Comparison of ENCODE assay signal across 8 mouse cellular contexts in genomic region chr2:130425112-130425511, GRCm38 (mm10). TPM values are rescaled to one million over a fixed set of nuclear protein-coding genes. Genes with fewer than 3 reads are reported as not detected.
DNase-seq lines count a peak whose midpoint lies in the region; ATAC-seq and TF ChIP-seq lines count a peak whose summit lies in the region.

No protein-coding gene starts in this region.

- H3K27me3 ChIP-seq in heart, embryonic 12.5 days (replicated peaks), result no peaks in the 10 kb centered on the region
- no peaks in the 10 kb centered on the region for H3K27me3 ChIP-seq in heart, postnatal 0 days (ENCODE audit: control insufficient read depth, insufficient read depth, low read length)

- peak overlapping the region; percentile 79 for H3K9ac ChIP-seq in heart, embryonic 12.5 days
- peak overlapping the region; percentile 90; the same call in 1 of the 2 replicates for H3K9ac ChIP-seq in ES-E14 (ENCODE audit: insufficient read depth, low read depth, low read length, poor library complexity, severe bottlenecking)
- peak overlapping the region; percentile 86 for H3K9ac ChIP-seq in heart, postnatal 0 days (replicated peaks; ENCODE audit: low read depth, low read length)

- peak; percentile 45 for TF ChIP-seq CTCF in heart, postnatal 0 days (IDR thresholded peaks at IDR 0.05; ENCODE audit: low read depth)

- in situ Hi-C loops in ES-E14 (cut with MboI; ENCODE audit: low sequenced_read_pairs in 2 of 2, unreplicated experiment in 2 of 2), result no loop called here

- ATAC-seq in heart, embryonic 12.5 days (ENCODE audit: insufficient number of reproducible peaks, low FRiP score), result no peak
- no peak for ATAC-seq in heart, postnatal 0 days (ENCODE audit: insufficient read depth, low read depth)
- ATAC-seq in cerebellum, adult (ENCODE audit: insufficient number of reproducible peaks, low FRiP score, low TSS enrichment), result no peak

- no peak for DNase-seq in heart, postnatal 14 days
- no peak for DNase-seq in ES-E14 (ENCODE audit: low read depth, low spot score)
- DNase-seq in heart, postnatal 0 days (ENCODE audit: low spot score), result peak; percentile 54
- DNase-seq in lung, postnatal 25 days (ENCODE audit: low spot score), result peak; percentile 3
- DNase-seq in left cerebral cortex, adult 18-20 months (ENCODE audit: low spot score in 2 of 2), result no peak
- no peak for DNase-seq in thymus, postnatal 0 days (ENCODE audit: low spot score)

- peaks cover 19% of the 10 kb centered on the region for H3K4me1 ChIP-seq in heart, embryonic 12.5 days (replicated peaks)
- H3K4me1 ChIP-seq in ES-E14 (ENCODE audit: control insufficient read depth in 2 of 2, insufficient read depth in 2 of 2, low read length in 2 of 2, poor library complexity in 1 of 2), result peaks cover 2 to 8% of the 10 kb centered on the region in 2 experiments; a peak in 2 of 4 replicates
- H3K4me1 ChIP-seq in heart, postnatal 0 days (ENCODE audit: control insufficient read depth, insufficient read depth), result peaks cover 11% of the 10 kb centered on the region; the same call in 1 of the 2 replicates

- no peak for TF ChIP-seq EP300 in heart, postnatal 0 days (IDR thresholded peaks at IDR 0.05; ENCODE audit: low read depth)

- WGBS in heart, embryonic 12.5 days, result 29% methylated on average over 5 of the region's 5 CpGs
- 19% methylated on average over 5 of the region's 5 CpGs for WGBS in heart, postnatal 0 days

- H3K27ac ChIP-seq in heart, embryonic 12.5 days (ENCODE audit: poor library complexity, severe bottlenecking), result no peak overlapping the region; the same call in 1 of the 2 replicates
- H3K27ac ChIP-seq in ES-E14 (ENCODE audit: insufficient read depth, low read depth, low read length, poor library complexity, severe bottlenecking), result no peak overlapping the region
- H3K27ac ChIP-seq in heart, postnatal 0 days (ENCODE audit: low read depth), result peak overlapping the region; percentile 87

- H3K36me3 ChIP-seq in heart, embryonic 12.5 days, result peaks cover 11% of the 10 kb centered on the region; the same call in 1 of the 2 replicates
- H3K36me3 ChIP-seq in ES-E14 (ENCODE audit: control insufficient read depth, insufficient read depth, low read length, poor library complexity, severe bottlenecking), result peaks cover 2% of the 10 kb centered on the region; the same call in 1 of the 2 replicates
- H3K36me3 ChIP-seq in heart, postnatal 0 days (replicated peaks; ENCODE audit: control insufficient read depth, insufficient read depth, low read length), result no peaks in the 10 kb centered on the region

- peak overlapping the region; percentile 78 for H3K4me2 ChIP-seq in heart, embryonic 12.5 days
- H3K4me2 ChIP-seq in heart, postnatal 0 days (ENCODE audit: low read depth, low read length), result peak overlapping the region; percentile 79

- peak overlapping the region; percentile 80 for H3K4me3 ChIP-seq in heart, embryonic 12.5 days
- H3K4me3 ChIP-seq in ES-E14 (ENCODE audit: insufficient read depth in 1 of 2, low read depth in 1 of 2, low read length in 2 of 2, poor library complexity in 1 of 2, severe bottlenecking in 1 of 2), result peak overlapping the region; percentile 76 to 87
- peak overlapping the region; percentile 78 for H3K4me3 ChIP-seq in heart, postnatal 0 days (ENCODE audit: low read depth, low read length)

- no peaks in the 10 kb centered on the region for H3K9me3 ChIP-seq in heart, embryonic 12.5 days (replicated peaks)
- H3K9me3 ChIP-seq in ES-E14 (ENCODE audit: control insufficient read depth, insufficient read depth, low read depth, low read length), result no peaks in the 10 kb centered on the region
- no peaks in the 10 kb centered on the region for H3K9me3 ChIP-seq in heart, postnatal 0 days (replicated peaks; ENCODE audit: control insufficient read depth, low read length)

- intact Hi-C loops in heart, postnatal 14 days (cut with DNase I), result no loop called here

TF ChIP-seq in ES-E14, 5 proteins besides CTCF, POLR2A, EP300 and RAD21:
- TF ChIP-seq MAFK (IDR thresholded peaks at IDR 0.05; ENCODE audit: insufficient read depth, low read depth, low read length), result no peak
- TF ChIP-seq ZC3H11A (IDR thresholded peaks at IDR 0.05; ENCODE audit: borderline replicate concordance, low read depth, low read length), result no peak
- TF ChIP-seq CHD2 (IDR thresholded peaks at IDR 0.05; ENCODE audit: low read depth, low read length), result no peak
- TF ChIP-seq HCFC1 (IDR thresholded peaks at IDR 0.05; ENCODE audit: borderline replicate concordance, insufficient read depth, low read length), result no peak
- TF ChIP-seq ZNF384 (IDR thresholded peaks at IDR 0.05; ENCODE audit: low read depth, low read length), result no peak

RNA-seq across cellular contexts. Expression of gene Pced1a, which starts 0.6 kb away (rescaled TPM):
- 7.5 and 9.0 TPM in 2 replicates for polyA plus RNA-seq in heart, embryonic 12.5 days (2016; fragmentation: Nextera tagmentation; extraction: Ambion mirVana)
- total RNA-seq in heart, postnatal 14 days (2021), result 1 to 10 TPM; 4.7 to 5.5 TPM
- total RNA-seq in ES-E14 (2012; rRNA removed), result 13.1 and 14.4 TPM in 2 replicates
- total RNA-seq in heart, postnatal 0 days (2014; rRNA removed; ENCODE audit: low replicate concordance), result 6.4 and 11.5 TPM in 2 replicates
- polyA plus RNA-seq in heart, postnatal 0 days (2015; fragmentation: Nextera tagmentation; extraction: Ambion mirVana), result 2.7 and 3.4 TPM in 2 replicates
- total RNA-seq in left cerebral cortex, adult 18-20 months (2021), result 10 to 100 TPM; 19.5 to 22.1 TPM
- 6.5 and 8.0 TPM in 2 replicates for polyA plus RNA-seq in thymus, postnatal 0 days (2015; fragmentation: Nextera tagmentation; extraction: Ambion mirVana)

RNA-seq across cellular contexts. Expression of gene Vps16, which starts 1.0 kb away (rescaled TPM):
- 63.5 and 63.9 TPM in 2 replicates for polyA plus RNA-seq in heart, embryonic 12.5 days (2016; fragmentation: Nextera tagmentation; extraction: Ambion mirVana)
- 10 to 100 TPM; 25.1 to 29.4 TPM for total RNA-seq in heart, postnatal 14 days (2021)
- total RNA-seq in ES-E14 (2012; rRNA removed), result 111 and 164 TPM in 2 replicates
- total RNA-seq in heart, postnatal 0 days (2014; rRNA removed; ENCODE audit: low replicate concordance), result 37.9 and 46.0 TPM in 2 replicates
- polyA plus RNA-seq in heart, postnatal 0 days (2015; fragmentation: Nextera tagmentation; extraction: Ambion mirVana), result 29.4 and 30.2 TPM in 2 replicates
- total RNA-seq in left cerebral cortex, adult 18-20 months (2021), result 10 to 100 TPM; 88.2 to 88.6 TPM
- 97.7 and 101 TPM in 2 replicates for polyA plus RNA-seq in thymus, postnatal 0 days (2015; fragmentation: Nextera tagmentation; extraction: Ambion mirVana)

RNA-seq across cellular contexts. Expression of gene Tmem239, which starts 18.8 kb away (rescaled TPM):
- not detected in 2 replicates for polyA plus RNA-seq in heart, embryonic 12.5 days (2016; fragmentation: Nextera tagmentation; extraction: Ambion mirVana)
- total RNA-seq in heart, postnatal 14 days (2021), result not detected
- total RNA-seq in ES-E14 (2012; rRNA removed), result not detected in 2 replicates
- not detected in 2 replicates for total RNA-seq in heart, postnatal 0 days (2014; rRNA removed; ENCODE audit: low replicate concordance)
- polyA plus RNA-seq in heart, postnatal 0 days (2015; fragmentation: Nextera tagmentation; extraction: Ambion mirVana), result not detected in 2 replicates
- not detected for total RNA-seq in left cerebral cortex, adult 18-20 months (2021)
- not detected in 2 replicates for polyA plus RNA-seq in thymus, postnatal 0 days (2015; fragmentation: Nextera tagmentation; extraction: Ambion mirVana)

RNA-seq across cellular contexts. Expression of gene 1700020A23Rik, which starts 20.1 kb away (rescaled TPM):
- not detected in 2 replicates for polyA plus RNA-seq in heart, embryonic 12.5 days (2016; fragmentation: Nextera tagmentation; extraction: Ambion mirVana)
- total RNA-seq in heart, postnatal 14 days (2021), result not detected
- total RNA-seq in ES-E14 (2012; rRNA removed), result not detected in 2 replicates
- total RNA-seq in heart, postnatal 0 days (2014; rRNA removed; ENCODE audit: low replicate concordance), result not detected in 2 replicates
- polyA plus RNA-seq in heart, postnatal 0 days (2015; fragmentation: Nextera tagmentation; extraction: Ambion mirVana), result not detected in 2 replicates
- total RNA-seq in left cerebral cortex, adult 18-20 months (2021), result not detected
- not detected in 2 replicates for polyA plus RNA-seq in thymus, postnatal 0 days (2015; fragmentation: Nextera tagmentation; extraction: Ambion mirVana)

RNA-seq across cellular contexts. Expression of gene Gm28372, which starts 20.1 kb away (rescaled TPM):
- polyA plus RNA-seq in heart, embryonic 12.5 days (2016; fragmentation: Nextera tagmentation; extraction: Ambion mirVana), result 0.09 and 0.24 TPM in 2 replicates
- total RNA-seq in heart, postnatal 14 days (2021), result not detected
- total RNA-seq in ES-E14 (2012; rRNA removed), result not detected in 2 replicates
- total RNA-seq in heart, postnatal 0 days (2014; rRNA removed; ENCODE audit: low replicate concordance), result not detected in 2 replicates
- polyA plus RNA-seq in heart, postnatal 0 days (2015; fragmentation: Nextera tagmentation; extraction: Ambion mirVana), result not detected in 2 replicates
- not detected for total RNA-seq in left cerebral cortex, adult 18-20 months (2021)
- not detected in 2 replicates for polyA plus RNA-seq in thymus, postnatal 0 days (2015; fragmentation: Nextera tagmentation; extraction: Ambion mirVana)

Comparison
In these comparisons a context has a peak if more than half of its experiments do, and no peak if none do; other contexts are left out.
1. DNase-seq: peak in heart, postnatal 0 days (single experiment) and lung, postnatal 25 days (single experiment); none in heart, postnatal 14 days (0 of 2), ES-E14 (single experiment), left cerebral cortex, adult 18-20 months (0 of 2) and thymus, postnatal 0 days (single experiment).
2. Peak in every context shown above with its lines, with median percentiles within 50 percentile points of each other: H3K4me3 ChIP-seq and H3K9ac ChIP-seq.